Mouse (Mus musculus) bone marrow macrophage, adult 2 months (primary cell): ENCODE results near the gene Fgfr2. TPM values are rescaled to one million over a fixed set of nuclear protein-coding genes. Genes with fewer than 3 reads are reported as not detected.

Experiments
- H3K27ac ChIP-seq: 2 replicates; pipeline ENCODE4 v1.5.1; 2012; ENCODE audit warnings: low read depth, low read length; ENCODE audit not compliant: insufficient read depth
- H3K4me1 ChIP-seq: 2 replicates; pipeline ENCODE4 v1.6.1; 2012; ENCODE audit warnings: low read length; ENCODE audit not compliant: control insufficient read depth, insufficient read depth
- H3K4me3 ChIP-seq: 2 replicates; pipeline ENCODE4 v1.5.1; 2012; ENCODE audit warnings: mild to moderate bottlenecking, low read length, moderate library complexity; ENCODE audit not compliant: insufficient read depth
- CTCF ChIP-seq: IDR thresholded peaks from 2 replicates; pipeline ENCODE4 v1.5.1; 2012; ENCODE audit warnings: low read depth, mild to moderate bottlenecking, low read length, moderate library complexity
- POLR2A ChIP-seq: IDR thresholded peaks from 2 replicates; pipeline ENCODE4 v1.6.1; 2012; ENCODE audit warnings: mild to moderate bottlenecking, low read depth, low read length, borderline replicate concordance
- polyA plus RNA-seq: library from polyadenylated mRNA; stranded (reverse); fragments of >200 nt; gene quantifications from 2 replicates; pipeline ENCODE4 v1.2.4, GENCODE M21; 2012; ENCODE audit not compliant: missing spikeins, insufficient read depth, insufficient read length

The Fgfr2 gene
- polyA plus RNA-seq, 1 experiment: 0.27 TPM

DNA sequence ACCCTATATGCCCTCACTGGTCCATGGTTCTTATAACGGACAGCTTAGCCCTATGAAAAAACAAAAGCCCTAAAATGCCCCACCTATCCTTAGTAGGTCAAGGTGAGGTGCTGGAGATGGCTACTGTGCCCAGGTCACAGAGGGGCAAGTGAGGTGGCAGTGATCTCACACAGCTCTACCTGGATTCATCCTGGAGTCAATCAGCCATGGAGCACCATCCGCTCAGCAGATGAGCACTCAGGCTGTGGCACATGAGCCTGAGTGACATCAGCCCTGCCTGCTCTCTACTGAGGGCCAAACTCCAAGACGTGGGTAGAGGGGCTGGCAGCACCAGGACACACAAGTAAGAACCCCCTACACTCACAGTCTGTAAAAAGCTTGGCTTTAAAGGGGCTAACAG is 121.8 kb downstream of the Fgfr2 start:
- H3K4me3 ChIP-seq: no peak overlapping the region
- no peak overlapping the region for H3K27ac ChIP-seq
- H3K4me1 ChIP-seq: peaks cover 13% of the 10 kb centered on the region
- TF ChIP-seq CTCF (no peak), POLR2A (no peak)

DNA sequence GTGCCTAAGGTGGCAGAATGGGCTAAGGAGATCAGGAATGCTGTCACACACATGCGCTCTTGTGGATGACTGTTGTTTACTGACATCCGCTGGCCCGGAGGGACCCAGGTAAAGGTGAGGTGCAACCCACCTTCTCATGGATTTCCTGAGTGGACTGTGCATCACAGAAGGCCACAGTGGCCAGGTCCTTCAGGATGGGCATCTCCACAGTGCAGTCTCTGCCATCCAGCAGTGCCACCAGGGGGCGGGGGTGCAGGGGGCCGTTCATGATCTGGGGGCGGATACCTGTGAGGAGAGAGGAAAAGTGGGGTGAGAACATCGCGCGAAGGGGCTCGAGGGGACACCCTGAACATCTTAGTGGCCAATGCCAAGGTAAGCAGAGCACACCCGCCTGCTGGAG is 124.1 kb downstream of the Fgfr2 start:
- Histone ChIP-seq H3K4me1 (peaks cover 1% of the 10 kb centered on the region; the same call in 1 of the 2 replicates), H3K4me3 (no peak overlapping the region), H3K27ac (no peak overlapping the region)
- TF ChIP-seq CTCF (no peak), POLR2A (no peak)

DNA sequence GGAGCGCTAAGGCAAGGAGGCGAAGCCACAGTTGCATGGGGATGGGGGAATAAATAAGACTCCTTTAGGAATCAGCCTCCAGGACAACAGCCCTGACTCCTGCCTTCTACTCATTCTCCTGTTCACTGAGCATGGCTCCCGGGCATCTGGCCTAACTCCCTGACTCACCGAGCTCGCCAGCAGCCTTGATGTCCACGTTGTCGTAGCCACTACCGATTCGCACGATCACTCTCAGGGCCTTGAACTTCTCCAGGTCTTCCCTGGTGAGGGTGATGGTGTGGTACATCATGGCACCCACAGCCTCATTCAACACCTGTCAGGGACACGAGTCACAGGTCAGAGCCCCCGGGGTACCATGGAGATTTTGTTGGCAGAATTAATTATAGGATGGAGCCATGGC is 124.5 kb downstream of the Fgfr2 start:
- no peak overlapping the region for H3K27ac ChIP-seq
- no peaks in the 10 kb centered on the region for H3K4me1 ChIP-seq
- H3K4me3 ChIP-seq: no peak overlapping the region
- no peak for TF ChIP-seq CTCF
- no peak for TF ChIP-seq POLR2A

DNA sequence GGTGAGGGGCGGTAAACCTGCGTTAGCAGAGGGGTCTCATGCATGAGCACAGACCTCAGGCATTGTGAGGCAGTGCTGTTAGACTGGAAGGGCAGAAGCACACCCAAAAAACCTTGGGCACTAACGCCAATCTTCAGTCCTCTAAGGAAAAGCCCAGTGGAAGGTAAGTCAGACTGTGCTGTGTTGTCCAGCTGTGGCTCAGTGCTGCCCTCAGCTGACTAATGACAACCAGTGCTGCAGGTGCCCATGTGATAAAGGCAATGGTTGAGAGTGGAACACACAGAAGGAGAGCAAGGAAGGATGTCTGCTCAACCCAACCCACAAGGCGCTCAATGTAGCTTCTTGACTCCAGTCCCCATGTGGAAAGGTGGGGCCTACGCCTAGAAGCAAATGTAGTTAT is 126.8 kb downstream of the Fgfr2 start:
- Histone ChIP-seq H3K27ac (no peak overlapping the region), H3K4me1 (no peaks in the 10 kb centered on the region), H3K4me3 (no peak overlapping the region)
- no peak for TF ChIP-seq POLR2A
- TF ChIP-seq CTCF: peak; percentile 15; the same call in 1 of the 2 replicates

DNA sequence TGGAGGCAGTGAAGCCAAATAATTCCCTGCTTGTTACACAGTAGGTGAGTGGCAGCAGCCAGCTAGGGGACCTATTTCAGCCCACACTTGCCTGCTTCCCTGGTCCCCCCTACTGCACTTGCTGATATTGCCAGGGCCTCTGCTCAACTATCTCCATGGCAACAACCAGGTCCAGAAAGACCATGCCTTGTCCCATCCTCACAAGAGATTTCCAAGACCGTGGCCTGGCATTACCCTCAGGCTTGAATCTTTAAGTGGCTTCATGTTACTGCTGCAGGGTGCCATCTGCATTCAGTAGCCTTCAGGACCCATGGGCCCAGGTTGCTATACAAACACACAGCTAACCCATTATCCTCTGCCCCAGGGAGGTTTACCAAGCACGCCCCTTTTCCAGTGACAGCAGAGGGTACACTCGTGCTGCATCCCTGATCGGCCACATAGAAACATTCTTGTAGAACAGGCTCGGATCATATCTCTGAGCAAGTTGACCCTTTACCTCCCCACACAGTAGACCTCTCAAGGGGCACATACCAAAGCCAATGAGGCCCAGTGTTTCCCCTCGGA is 128.4 kb downstream of the Fgfr2 start:
- TF ChIP-seq POLR2A: no peak
- TF ChIP-seq CTCF: no peak
- no peak overlapping the region for H3K4me3 ChIP-seq
- H3K27ac ChIP-seq: no peak overlapping the region
- H3K4me1 ChIP-seq: no peaks in the 10 kb centered on the region

DNA sequence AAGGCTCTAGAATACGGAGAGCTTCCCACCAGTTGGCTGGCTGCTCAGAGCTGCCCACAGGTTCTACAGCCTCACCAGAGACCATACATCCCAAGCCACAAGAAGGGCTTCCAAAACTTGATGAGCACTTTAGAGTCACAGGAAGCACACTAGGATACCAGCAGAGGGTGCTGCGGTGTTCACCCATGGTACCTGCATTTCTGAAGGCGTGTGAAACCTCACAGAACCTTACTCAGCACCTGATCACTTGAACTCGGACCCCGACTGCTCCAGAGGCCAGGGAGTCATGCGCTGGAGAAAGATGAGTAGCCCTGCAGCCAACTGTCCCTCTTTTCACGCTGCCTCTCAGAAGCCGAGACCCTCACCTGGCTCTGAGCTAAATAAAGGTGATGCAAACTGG is 129.0 kb downstream of the Fgfr2 start:
- Histone ChIP-seq H3K4me3 (no peak overlapping the region), H3K27ac (no peak overlapping the region), H3K4me1 (no peaks in the 10 kb centered on the region)
- no peak for TF ChIP-seq CTCF
- TF ChIP-seq POLR2A: no peak

DNA sequence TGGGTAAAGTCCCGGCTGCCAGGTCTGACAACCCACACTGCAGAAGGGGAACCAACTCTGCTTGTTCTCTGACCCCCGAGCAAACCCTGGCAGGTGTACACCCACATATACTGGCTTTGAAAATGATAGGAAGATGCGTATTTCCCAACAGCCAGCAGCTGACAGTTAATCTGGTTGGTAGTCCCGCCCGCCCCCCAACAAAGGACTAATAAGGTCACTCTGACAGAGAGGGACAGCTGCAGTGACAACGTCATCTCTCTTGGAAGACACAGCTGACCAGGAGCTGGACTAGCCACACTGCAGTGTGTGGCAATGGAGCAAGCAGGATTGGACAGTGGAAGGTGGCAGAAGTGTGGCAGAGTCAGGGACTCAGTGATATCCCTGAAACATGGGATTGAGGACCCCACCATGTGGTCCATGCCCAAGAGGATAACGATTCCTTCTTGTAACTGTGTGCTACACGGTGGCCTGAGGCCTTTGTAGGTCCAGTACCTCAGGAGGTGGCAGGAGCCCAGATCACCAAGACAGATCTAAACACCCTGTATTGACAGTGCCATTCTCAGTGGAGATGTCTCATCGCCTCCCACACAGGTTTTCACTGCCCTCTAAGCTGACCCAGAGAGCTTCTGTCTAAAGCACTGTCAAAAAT is 130.1 kb downstream of the Fgfr2 start:
- Histone ChIP-seq H3K4me1 (no peaks in the 10 kb centered on the region), H3K4me3 (no peak overlapping the region), H3K27ac (no peak overlapping the region)
- TF ChIP-seq CTCF (no peak), POLR2A (no peak)

DNA sequence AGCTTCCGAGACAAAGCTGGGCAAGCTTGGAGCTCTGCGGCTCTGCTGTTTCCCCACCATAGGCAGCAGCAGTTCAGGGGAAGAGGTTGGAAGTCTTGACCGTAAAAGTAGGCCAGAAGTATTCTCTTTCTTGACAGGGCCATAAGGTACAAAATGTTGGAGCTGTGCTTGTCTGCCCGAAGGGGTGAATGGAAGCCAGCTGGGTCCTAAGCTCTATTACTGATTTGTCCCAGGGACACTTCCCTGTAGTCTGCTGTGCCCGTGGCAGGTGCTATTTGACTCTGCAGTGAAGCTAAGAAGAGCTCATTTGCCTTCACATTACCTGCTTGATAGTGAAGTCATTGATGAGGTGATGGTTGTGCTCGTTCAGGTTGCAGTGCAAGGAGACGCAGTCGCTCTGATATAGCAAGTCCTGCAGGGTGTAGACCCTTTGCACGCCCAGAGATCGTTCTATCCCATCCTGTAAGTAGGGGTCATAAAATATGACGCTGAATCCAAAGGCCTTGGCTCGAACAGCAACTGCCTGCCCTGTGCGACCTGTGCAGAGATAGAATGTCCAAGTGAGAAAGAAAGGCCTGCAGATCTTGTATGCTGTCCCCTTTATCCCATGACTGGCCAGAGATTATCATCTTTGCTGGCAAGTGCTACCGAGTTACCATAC is 131.8 kb downstream of the Fgfr2 start:
- Histone ChIP-seq H3K4me3 (no peak overlapping the region), H3K27ac (no peak overlapping the region)
- TF ChIP-seq CTCF (no peak), POLR2A (no peak)

DNA sequence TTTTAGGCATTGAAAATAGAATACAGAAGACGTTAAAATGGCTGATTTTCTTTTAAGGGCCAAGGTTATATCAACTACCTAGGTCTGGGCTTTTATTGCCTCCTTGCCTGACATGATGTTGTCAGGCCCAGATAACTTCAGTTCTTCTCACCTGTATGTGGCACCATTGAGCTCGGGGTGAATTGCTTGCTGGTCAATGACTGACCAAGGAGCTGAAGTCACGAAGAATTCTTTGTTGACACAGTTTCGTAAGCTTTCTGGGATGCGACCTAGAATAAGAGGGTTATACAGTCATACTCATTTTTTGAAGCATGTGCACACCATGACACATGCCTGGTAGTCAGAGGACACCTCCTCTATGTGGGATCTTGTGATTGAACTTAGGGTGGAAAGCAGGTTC is 133.3 kb downstream of the Fgfr2 start:
- TF ChIP-seq POLR2A (no peak), CTCF (no peak)
- Histone ChIP-seq H3K4me3 (no peak overlapping the region), H3K4me1 (no peaks in the 10 kb centered on the region), H3K27ac (no peak overlapping the region)

More for the DNA sequence above, 131.8 kb downstream of the Fgfr2 start:
- no peaks in the 10 kb centered on the region for H3K4me1 ChIP-seq

DNA sequence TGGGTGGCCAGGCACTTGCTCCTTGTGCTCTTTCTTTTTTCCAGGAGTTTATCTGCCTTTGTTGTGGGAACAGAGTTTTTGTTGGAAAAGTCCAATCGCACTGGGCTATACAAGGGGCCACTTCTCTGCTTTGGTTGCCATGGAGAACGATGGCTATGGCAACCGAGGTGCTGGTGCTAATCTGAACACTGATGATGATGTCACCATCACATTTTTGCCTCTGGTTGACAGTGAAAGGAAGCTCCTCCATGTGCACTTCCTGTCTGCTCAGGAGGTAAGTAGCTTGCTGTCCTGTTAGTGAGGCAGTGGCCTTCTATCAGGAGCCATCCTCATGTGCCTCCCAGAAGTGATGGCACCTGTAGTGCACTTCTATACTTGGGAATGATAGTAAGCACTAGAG is 140.5 kb downstream of the Fgfr2 start:
- Histone ChIP-seq H3K4me1 (peaks cover 8% of the 10 kb centered on the region), H3K27ac (0 out of 2 replicates have a peak overlapping the region, but pooled peaks have one; percentile 17), H3K4me3 (no peak overlapping the region)
- no peak for TF ChIP-seq POLR2A
- TF ChIP-seq CTCF: no peak
